Mouse (Mus musculus): ENCODE results near the gene Prss47.

Prss47 gene

DNA sequence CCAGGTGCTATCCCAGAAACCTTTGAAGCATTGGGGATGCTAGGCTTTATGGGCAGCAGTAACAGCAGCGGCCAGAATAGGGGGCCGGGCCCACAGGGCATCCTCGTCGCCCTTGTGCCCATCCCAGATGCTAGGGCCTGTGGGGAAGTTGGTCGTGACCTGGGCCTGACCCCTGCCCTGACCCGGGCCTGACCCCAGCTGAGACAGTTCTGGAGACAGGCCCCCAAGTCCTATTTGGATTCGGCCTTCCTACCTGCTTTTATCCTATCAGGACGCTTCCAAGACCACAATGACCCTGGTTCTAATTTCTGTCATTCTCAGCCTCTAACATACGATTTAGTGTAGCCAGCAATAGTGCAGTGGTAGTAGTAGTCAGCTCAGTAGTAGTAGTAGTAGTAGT is at the start of gene Prss47:
Gene Prss47, minus strand, starts transcription at position 101 of the 400 bp plus-strand sequence.
- no peak for DNase-seq

DNA sequence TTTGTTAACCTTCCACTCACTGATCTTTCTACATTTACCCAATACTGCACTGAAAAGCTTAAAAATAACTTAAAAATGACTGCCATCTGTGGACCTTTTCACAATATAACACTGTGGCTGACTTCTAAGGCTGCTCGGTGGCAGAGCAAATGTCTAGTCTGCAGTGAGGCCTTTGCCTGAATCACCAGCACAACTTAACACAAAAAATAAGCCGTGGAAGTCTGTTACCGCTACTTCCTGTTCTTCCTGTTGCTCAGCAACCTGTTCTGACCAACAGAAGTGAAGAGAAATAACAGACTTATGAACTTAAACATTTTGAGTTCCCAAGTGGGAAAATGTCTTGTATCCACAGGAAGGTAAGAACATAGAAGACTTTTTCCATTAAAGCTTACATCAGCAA is 48.7 kb upstream of the Prss47 start:
- no peak for DNase-seq

DNA sequence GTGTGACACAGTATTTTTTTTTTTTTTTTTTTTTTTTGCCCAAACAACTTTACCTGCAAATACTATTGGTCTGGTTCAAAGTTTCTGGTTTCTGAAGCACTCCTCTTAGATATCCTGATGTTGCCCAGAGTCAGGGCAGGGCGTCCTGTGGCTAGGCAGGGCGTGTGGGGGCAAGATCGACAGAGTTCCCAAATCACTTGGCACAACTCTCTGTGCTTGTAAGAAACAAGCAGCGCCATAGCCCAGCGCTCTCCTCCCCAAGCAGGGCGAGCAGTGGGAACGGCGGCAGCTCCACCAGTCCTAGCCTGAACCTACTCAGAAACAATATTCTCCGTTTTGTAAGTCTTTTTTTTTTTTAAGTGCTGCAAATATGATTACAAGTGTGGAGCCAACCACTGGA is 48.1 kb upstream of the Prss47 start:
- no peak for DNase-seq

DNA sequence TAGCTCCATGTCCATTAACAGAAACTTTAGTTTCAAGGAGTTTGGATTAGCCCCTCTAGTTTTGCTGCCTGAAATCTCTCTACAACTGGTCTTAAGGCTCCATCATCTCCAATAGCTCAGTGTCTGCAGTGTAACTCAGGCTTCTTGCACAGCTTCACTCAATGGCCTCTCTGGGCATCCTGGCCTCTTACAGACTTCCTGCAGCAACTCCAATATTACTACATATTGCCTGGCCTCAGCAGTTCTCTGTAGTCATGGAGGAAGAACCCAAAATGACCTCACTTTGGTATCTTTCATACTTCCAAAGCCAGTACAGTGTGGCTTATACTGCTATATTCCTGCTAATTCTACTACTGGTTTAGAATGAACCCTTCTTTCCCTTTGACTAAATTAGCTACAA is 44.5 kb upstream of the Prss47 start:
- DNase-seq, result no peak

DNA sequence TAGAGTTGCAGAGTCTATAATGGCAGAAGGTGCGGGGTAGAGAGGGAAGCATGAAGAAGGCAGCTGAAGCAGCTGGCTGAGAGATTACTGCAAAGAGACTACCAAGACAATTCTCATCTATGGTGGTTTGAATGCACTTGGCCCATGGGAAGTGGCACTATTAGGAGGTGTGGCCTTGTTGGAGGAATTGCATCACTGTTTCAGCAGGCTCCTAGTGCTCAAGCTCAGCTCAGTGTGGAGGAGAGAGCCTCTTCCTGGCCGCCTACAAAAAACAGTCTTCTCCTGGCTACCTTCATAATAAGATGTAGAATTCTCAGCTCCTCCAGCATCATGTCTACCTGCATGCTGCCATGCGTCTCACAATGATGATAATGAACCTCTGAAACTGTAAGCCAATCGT is 43.4 kb upstream of the Prss47 start:
- DNase-seq, result no peak

DNA sequence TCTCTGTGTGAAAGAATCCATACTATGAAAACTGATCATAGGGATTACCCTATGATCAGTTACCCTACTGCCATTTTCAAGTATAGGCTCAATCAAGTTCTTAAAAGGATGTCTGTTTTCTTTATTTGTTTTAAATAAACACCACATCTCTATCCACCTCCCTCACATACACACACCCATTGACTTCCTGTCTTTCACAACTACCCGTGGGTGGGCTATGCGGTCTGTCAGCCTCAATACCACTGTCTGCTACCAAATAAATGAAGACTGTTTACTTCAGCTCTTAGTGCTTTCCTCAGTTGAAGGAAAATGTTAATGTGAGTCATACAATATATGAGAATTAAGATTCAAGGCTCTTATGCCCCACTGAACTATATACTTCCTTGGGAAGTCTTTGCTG is 17.4 kb upstream of the Prss47 start:
- no peak for DNase-seq

DNA sequence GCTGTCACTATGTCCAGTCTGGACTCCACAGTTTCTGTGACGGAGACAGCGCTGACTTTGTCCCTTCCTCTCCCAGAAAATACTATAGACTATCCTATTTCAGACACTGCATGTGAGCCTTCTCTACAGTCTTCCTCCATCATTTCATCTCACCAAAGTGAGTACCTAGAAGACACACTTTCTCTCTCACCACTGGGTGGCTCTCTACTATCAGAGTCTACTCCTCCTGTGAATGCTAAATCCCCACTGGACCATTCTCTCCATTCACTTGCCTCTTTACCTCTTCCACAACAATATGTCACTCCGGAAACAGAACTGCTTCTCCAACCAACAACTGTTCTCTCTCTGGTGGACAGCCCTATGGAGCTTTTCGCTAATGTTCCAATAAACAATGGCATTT is 17.5 kb downstream of the Prss47 start:
- no peak for DNase-seq

DNA sequence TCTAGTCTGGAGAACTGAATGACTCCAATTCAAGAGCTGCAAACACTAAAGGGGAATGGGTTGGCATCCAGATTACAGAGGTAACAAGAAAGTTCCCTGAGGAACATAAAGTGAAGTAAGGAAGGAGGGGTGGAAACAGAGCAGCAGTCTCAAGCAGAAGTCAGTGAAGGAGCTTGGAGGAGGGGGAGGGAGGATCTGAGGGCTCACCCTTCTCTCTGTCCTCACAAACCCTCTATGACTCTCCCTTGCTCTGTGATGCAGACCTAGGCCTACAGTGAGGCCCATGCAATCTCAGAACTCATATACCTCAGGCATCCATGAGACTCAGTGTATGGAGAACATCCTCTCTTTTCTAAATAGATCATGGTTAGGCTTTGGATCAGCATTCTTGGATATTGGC is 19.8 kb downstream of the Prss47 start, which contains the start of gene Spata31d1c:
Gene Spata31d1c, plus strand, starts transcription at position 301 of the 400 bp plus-strand sequence.
- DNase-seq, result no peak

DNA sequence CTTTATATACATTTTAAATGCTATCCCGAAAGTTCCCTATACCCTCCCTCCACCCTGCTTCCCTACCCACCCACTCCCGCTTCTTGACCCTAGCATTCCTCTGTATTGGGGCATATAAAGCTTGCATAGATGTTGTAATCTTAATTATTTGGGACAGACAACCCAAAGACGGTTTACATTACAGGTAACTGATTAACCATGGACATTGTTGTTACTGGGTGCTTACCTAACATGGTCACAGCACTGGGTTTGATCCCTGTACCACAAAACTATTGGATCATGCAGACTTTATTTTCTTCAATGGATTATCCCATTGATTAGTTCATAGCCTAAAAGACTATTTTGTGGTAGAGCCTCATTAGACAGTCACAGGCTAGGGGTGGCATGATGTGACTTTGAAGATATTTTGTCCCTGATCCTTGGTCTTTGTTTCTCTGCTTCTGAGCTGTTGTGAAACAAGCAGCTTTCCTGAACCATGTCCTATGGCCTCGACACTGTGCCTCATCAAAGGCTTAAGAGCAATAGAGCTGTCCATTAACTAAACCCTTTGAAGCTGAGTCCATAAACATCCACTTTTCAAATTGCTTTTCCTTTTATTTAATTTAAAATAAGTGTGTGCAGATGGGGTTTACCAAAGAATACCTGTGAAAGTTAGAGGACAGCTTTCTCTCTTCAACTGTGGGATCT is 41.4 kb downstream of the Prss47 start:
- no peak for DNase-seq

DNA sequence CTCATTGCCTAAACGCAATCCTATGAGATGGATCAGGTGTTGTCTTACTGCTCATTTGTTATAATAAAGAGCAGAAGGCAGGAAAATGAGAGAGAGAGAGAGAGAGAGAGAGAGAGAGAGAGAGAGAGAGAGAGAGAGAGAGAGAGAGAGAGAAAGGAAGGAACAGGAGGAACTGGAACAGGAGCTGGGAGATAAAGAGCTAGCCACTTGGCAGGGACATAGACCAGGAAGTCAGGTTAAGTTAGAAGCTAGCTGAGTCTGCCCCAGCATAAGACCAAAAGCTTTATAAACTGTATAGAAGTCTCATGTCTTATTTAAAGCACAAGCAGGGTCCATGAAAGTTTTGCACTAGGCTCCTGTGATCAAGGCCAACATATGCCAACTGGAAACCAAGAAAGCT is 44.6 kb downstream of the Prss47 start:
- no peak for DNase-seq

DNA sequence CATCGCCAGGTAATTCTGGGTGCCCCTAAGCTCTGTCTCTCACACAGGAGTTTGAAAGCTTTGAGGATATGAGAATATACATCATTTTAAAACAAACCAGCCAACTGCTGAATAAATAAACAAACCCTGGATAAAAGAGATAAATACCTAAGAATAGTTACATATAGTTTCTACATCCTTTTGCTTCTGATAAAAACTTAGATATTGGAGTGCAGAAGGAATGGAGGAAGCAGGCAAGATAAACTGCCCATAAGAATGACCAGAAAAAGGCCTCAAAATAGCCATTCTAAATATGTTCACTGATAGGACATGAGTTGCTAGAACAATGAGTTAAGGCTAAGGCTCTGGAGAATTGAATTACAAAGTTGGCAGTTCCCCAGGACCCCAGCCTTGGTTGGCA is 45.8 kb downstream of the Prss47 start:
- no peak for DNase-seq

DNA sequence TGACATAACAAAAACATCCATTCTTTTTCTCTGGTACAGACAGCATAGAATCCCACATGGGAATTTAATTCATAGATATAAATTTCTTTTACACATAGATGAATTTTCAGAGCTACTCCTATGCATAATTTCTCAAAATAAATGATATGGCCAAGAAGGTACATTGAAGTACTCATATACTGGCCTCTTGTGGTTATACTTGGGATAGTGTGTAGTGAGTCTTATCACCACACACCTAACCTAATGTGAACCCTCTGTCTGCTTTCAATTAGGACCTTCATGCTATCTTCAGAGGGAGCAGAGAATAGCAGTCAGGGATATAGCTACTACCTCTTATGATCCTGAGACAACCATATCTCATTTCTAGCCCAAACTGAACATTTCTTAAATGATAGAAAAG is 47.1 kb downstream of the Prss47 start:
- no peak for DNase-seq

Measured in cerebellum, adult 9-11 months (tissue).